Mouse (Mus musculus): Measurements from ENCODE around the gene Ifng. TPM values are rescaled to one million over a fixed set of nuclear protein-coding genes. Genes with fewer than 3 reads are reported as not detected.
A peak's percentile ranks its signal among the peaks of the same experiment; 100 is the strongest.
"Not testable (repeated sequence)": the region's sequence is repeated elsewhere in the genome, so short reads cannot be mapped to it uniquely, and the experiment has no call there.

Ifng gene
- total RNA-seq, 2 experiments from 2014 or later = not detected

- Histone ChIP-seq H3K4me3 (no peak overlapping the region), H3K27ac (no peak overlapping the region)
- no peak for TF ChIP-seq CTCF (conservative IDR thresholded peaks at IDR 0.05)
- DNase-seq (ENCODE audit: low spot score in 2 of 2) = no peak
These were observed 17.9 kb downstream of the Ifng start for GRCm38 (mm10) chr10:118458729-118459128.

GRCm38 (mm10) chr10:118461126-118461767 lies 20.4 kb downstream of the Ifng start:
- no peak for DNase-seq (ENCODE audit: low spot score in 2 of 2)
- TF ChIP-seq CTCF (conservative IDR thresholded peaks at IDR 0.05) = no peak
- Histone ChIP-seq H3K4me3 (no peak overlapping the region), H3K27ac (no peak overlapping the region)

GRCm38 (mm10) chr10:118466481-118466880 lies 25.6 kb downstream of the Ifng start:
- no peak overlapping the region for H3K27ac ChIP-seq
- no peak for DNase-seq (ENCODE audit: low spot score in 2 of 2)
- no peak for TF ChIP-seq CTCF (conservative IDR thresholded peaks at IDR 0.05)

GRCm38 (mm10) chr10:118469047-118469446 lies 28.2 kb downstream of the Ifng start:
- DNase-seq (ENCODE audit: low spot score in 2 of 2) = no peak
- no peak for TF ChIP-seq CTCF (conservative IDR thresholded peaks at IDR 0.05)

More at GRCm38 (mm10) chr10:118466481-118466880, 25.6 kb downstream of the Ifng start:
- no peak overlapping the region for H3K4me3 ChIP-seq

GRCm38 (mm10) chr10:118470296-118470957 lies 29.6 kb downstream of the Ifng start:
- H3K4me3 ChIP-seq = no peak overlapping the region
- H3K27ac ChIP-seq = no peak overlapping the region
- peak in 1 of 2 experiments; percentile 17 for DNase-seq (ENCODE audit: low spot score in 2 of 2)
- no peak for TF ChIP-seq CTCF (conservative IDR thresholded peaks at IDR 0.05)

More at GRCm38 (mm10) chr10:118469047-118469446, 28.2 kb downstream of the Ifng start:
- H3K27ac ChIP-seq = no peak overlapping the region
- no peak overlapping the region for H3K4me3 ChIP-seq

- not testable (repeated sequence) for H3K27ac ChIP-seq; H3K4me3 ChIP-seq; DNase-seq (ENCODE audit: low spot score in 2 of 2)
These were observed 32.0 kb downstream of the Ifng start for GRCm38 (mm10) chr10:118472846-118473245.

GRCm38 (mm10) chr10:118476696-118477095 lies 35.9 kb downstream of the Ifng start:
- peak; percentile 45 to 66 for DNase-seq (ENCODE audit: low spot score in 2 of 2)
- Histone ChIP-seq H3K27ac (no peak overlapping the region; the same call in 1 of the 2 replicates), H3K4me3 (no peak overlapping the region)
- no peak for TF ChIP-seq CTCF (conservative IDR thresholded peaks at IDR 0.05)

GRCm38 (mm10) chr10:118477297-118477696 lies 36.5 kb downstream of the Ifng start:
- no peak for DNase-seq (ENCODE audit: low spot score in 2 of 2)
- H3K27ac ChIP-seq = no peak overlapping the region; the same call in 1 of the 2 replicates
- no peak for TF ChIP-seq CTCF (conservative IDR thresholded peaks at IDR 0.05)

GRCm38 (mm10) chr10:118479244-118479643 lies 38.4 kb downstream of the Ifng start:
- TF ChIP-seq CTCF (conservative IDR thresholded peaks at IDR 0.05) = no peak
- Histone ChIP-seq H3K27ac (no peak overlapping the region), H3K4me3 (no peak overlapping the region)
- DNase-seq (ENCODE audit: low spot score in 2 of 2) = no peak

More at GRCm38 (mm10) chr10:118477297-118477696, 36.5 kb downstream of the Ifng start:
- H3K4me3 ChIP-seq = no peak overlapping the region

GRCm38 (mm10) chr10:118480118-118480517 lies 39.3 kb downstream of the Ifng start:
- DNase-seq (ENCODE audit: low spot score in 2 of 2) = no peak
- Histone ChIP-seq H3K4me3 (no peak overlapping the region), H3K27ac (no peak overlapping the region)
- TF ChIP-seq CTCF (conservative IDR thresholded peaks at IDR 0.05) = no peak

- no peak for TF ChIP-seq CTCF (conservative IDR thresholded peaks at IDR 0.05)
- no peak for DNase-seq (ENCODE audit: low spot score in 2 of 2)
- no peak overlapping the region for H3K27ac ChIP-seq
- H3K4me3 ChIP-seq = no peak overlapping the region
These were observed 39.9 kb downstream of the Ifng start for GRCm38 (mm10) chr10:118480793-118481192.

- no peak for DNase-seq (ENCODE audit: low spot score in 2 of 2)
- Histone ChIP-seq H3K27ac (no peak overlapping the region), H3K4me3 (no peak overlapping the region)
- TF ChIP-seq CTCF (conservative IDR thresholded peaks at IDR 0.05) = no peak
These were observed 53.3 kb downstream of the Ifng start for GRCm38 (mm10) chr10:118494109-118494508.

- no peak for DNase-seq (ENCODE audit: low spot score in 2 of 2)
- TF ChIP-seq CTCF (conservative IDR thresholded peaks at IDR 0.05) = no peak
- no peak overlapping the region for H3K4me3 ChIP-seq
- no peak overlapping the region for H3K27ac ChIP-seq
These were observed 54.5 kb downstream of the Ifng start for GRCm38 (mm10) chr10:118495362-118495761.

Other genes starting within 250 kb of the Ifng start
- not detected for gene Il22, start 236.1 kb upstream of the Ifng start, total RNA-seq (2021)
- under 1 TPM; 0.69 to 0.92 TPM for gene Gm32717, start 200.3 kb upstream of the Ifng start, total RNA-seq (2021)
- gene Gm32802, start 182.4 kb upstream of the Ifng start, total RNA-seq (2021) = under 1 TPM; 0.69 to 0.92 TPM
- not detected for gene Iltifb, start 146.0 kb upstream of the Ifng start, total RNA-seq (2021)
- not detected for gene Gm9040, start 114.1 kb upstream of the Ifng start, total RNA-seq (2021)
- gene Gm9044, start 108.6 kb upstream of the Ifng start, total RNA-seq (2021) = not detected
- not detected for gene Gm9045, start 103.2 kb upstream of the Ifng start, total RNA-seq (2021)
- gene Gm9046, start 97.8 kb upstream of the Ifng start, total RNA-seq (2021) = not detected
- gene Gm9048, start 92.4 kb upstream of the Ifng start, total RNA-seq (2021) = not detected
- gene Gm9049, start 86.9 kb upstream of the Ifng start, total RNA-seq (2021) = not detected

Measured in layer of hippocampus, adult 2 months (tissue).